Mouse (Mus musculus) hindbrain, embryonic 12.5 days (tissue): Measurements from ENCODE around the gene Cwc22. TPM values are rescaled to one million over a fixed set of nuclear protein-coding genes. Genes with fewer than 3 reads are reported as not detected.

Experiments used
- ATAC-seq: fragments of 200-750 bp; cut with Nextera tagmentation; 2 replicates; pipeline ENCODE4 v1.8.0; 2017; ENCODE audit warnings: moderate TSS enrichment; ENCODE audit not compliant: low FRiP score
- H3K27ac ChIP-seq: fragments of 300-500 bp; sonication (generic); 2 replicates; pipeline ENCODE4 v1.5.1; 2016; ENCODE audit warnings: mild to moderate bottlenecking
- H3K27me3 ChIP-seq: fragments of 300-500 bp; sonication (generic); 2 replicates; pipeline ENCODE4 v1.6.1; 2016; ENCODE audit warnings: mild to moderate bottlenecking
- H3K36me3 ChIP-seq: fragments of 300-500 bp; sonication (generic); 2 replicates; pipeline ENCODE4 v1.6.1; 2016; ENCODE audit warnings: mild to moderate bottlenecking
- H3K4me1 ChIP-seq: fragments of 300-500 bp; sonication (generic); 2 replicates; pipeline ENCODE4 v1.6.1; 2016
- H3K4me2 ChIP-seq: fragments of 300-500 bp; sonication (generic); replicated peaks from 2 replicates; pipeline ENCODE4 v1.6.1; 2016; ENCODE audit warnings: mild to moderate bottlenecking
- H3K4me3 ChIP-seq: fragments of 300-500 bp; sonication (generic); 2 replicates; pipeline ENCODE4 v1.5.1; 2016; ENCODE audit warnings: mild to moderate bottlenecking
- H3K9ac ChIP-seq: fragments of 300-500 bp; sonication (generic); 2 replicates; pipeline ENCODE4 v1.6.1; 2016; ENCODE audit warnings: mild to moderate bottlenecking, moderate library complexity
- H3K9me3 ChIP-seq: fragments of 300-500 bp; sonication (generic); replicated peaks from 2 replicates; pipeline ENCODE4 v1.6.1; 2016; ENCODE audit warnings: mild to moderate bottlenecking
- WGBS: fragments of 180-500 bp; shearing (Covaris S2); methylation state at CpG from one replicate; pipeline ENCODE4 v1.1.7; 2016; 5-methylcytosine and 5-hydroxymethylcytosine counted together
- polyA plus RNA-seq: library from polyadenylated mRNA; unstranded; fragments of >200 nt; fragmentation: Nextera tagmentation; extraction: Ambion mirVana; gene quantifications from 2 replicates; pipeline ENCODE4 v1.2.1, GENCODE M21; 2016

Cwc22 gene
- polyA plus RNA-seq, 1 experiment from 2014 or later: 30.3 TPM

GRCm38 (mm10) chr2:77835781-77836180 lies 110.4 kb downstream of the Cwc22 start:
- H3K27ac ChIP-seq: no peak overlapping the region
- WGBS: 58% methylated on average over 3 of the region's 3 CpGs
- H3K9ac ChIP-seq: no peak overlapping the region
- H3K9me3 ChIP-seq: no peaks in the 10 kb centered on the region
- H3K27me3 ChIP-seq: no peaks in the 10 kb centered on the region
- H3K36me3 ChIP-seq: no peaks in the 10 kb centered on the region
- no peak overlapping the region for H3K4me3 ChIP-seq
- H3K4me1 ChIP-seq: no peaks in the 10 kb centered on the region
- ATAC-seq: no peak
- no peak overlapping the region for H3K4me2 ChIP-seq

Other genes starting within 250 kb of the Cwc22 start
- 3.8 and 4.8 TPM in 2 replicates for gene Zfp385b, start 126.7 kb downstream of the Cwc22 start, polyA plus RNA-seq